Mouse (Mus musculus) adrenal gland, postnatal 36 days (tissue): ENCODE results near the gene Myo10. TPM values are rescaled to one million over a fixed set of nuclear protein-coding genes. Genes with fewer than 3 reads are reported as not detected.

ENCODE experiments used
- DNase-seq, 2 experiments: peaks; one replicate each; pipeline ENCODE4 v3.0.0; 2021; ENCODE audit warnings: mixed read lengths in 1 of 2
- total RNA-seq, 2 experiments: library from RNA; stranded (reverse); gene quantifications; 2 replicates each; pipeline ENCODE4 v1.2.3; 2021

Myo10 gene
- total RNA-seq, 2 experiments from 2014 or later, result 83.3 to 141 TPM

GRCm38 (mm10) chr15:25611178-25611577 is 11.1 kb upstream of the Myo10 start:
- no peak for DNase-seq

GRCm38 (mm10) chr15:25620560-25620959 is 1.8 kb upstream of the Myo10 start:
- DNase-seq, result no peak

- no peak for DNase-seq
Observed at GRCm38 (mm10) chr15:25621351-25622199, 750 bp upstream of the Myo10 start.

- peak; percentile 66 to 79 for DNase-seq
Observed at GRCm38 (mm10) chr15:25622867-25623471, 644 bp downstream of the Myo10 start.

DNA sequence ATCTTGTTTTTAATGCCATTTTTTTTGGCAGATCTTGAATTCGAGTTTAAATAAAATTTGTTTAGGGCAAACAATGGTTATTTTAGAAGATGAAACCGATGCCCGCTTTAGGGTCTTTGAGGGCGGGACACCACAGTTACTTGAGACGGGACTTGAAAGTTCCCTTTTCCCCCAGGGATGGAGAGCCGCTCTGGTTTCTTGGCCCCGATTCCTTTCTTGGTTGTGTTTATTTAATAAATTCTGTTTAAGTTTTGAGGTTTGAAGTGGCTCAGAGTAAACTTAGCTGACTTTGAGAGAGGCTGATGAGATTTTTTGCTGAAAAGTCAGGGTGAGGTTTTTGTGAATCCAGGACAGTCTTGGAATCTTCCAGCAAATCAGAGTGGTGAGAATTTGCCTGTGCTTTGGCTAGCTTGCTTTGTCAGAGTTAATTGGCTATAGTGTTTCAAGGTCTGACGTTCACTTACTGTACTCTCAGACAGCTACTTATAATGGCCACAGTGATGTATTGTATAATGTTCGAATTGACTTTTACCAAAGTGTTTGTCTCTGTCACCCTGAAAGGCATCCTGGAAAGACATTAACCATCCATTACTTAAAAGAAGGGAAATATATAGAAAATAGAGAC is 1.3 kb downstream of the Myo10 start:
- no peak for DNase-seq

DNA sequence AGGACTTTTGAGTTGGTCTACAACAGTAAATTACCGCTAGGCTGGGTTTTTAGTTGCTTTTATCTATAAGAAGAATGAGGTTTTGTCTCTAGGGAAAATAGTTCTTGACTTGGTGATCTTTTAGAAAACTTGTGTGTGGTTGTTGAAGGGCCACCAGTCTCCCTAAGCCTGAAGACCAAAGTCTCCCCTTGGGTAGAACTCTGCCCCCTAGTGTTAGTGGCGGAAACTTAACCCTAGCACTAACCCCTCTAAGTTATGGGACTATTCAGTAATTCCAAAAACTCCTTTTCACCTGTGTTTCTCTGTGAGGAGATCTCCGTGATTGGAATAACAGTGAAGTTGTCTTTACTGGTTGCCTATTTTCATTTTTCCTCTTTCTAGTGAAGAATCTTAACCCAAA is 1.9 kb downstream of the Myo10 start:
- DNase-seq, result peak; percentile 76 to 77

DNA sequence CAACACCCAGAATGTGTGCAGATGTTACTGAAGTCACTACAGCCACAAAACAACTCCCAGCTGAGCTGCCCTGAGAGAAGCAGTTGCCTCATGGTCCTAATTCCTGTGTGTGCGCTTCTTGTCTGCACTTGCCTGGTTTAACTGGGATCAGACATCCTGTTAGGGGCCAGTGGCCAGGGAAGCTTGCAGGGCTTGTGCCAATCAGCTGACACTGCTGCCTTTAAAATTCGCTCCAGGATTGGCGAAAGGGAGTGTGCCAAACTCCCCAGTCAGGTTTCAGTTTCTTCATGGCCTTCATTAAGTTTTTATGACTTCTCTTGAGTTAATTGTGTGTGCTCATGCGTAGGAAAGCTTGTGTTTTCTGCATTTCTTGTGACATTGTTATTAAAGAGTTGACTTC is 3.1 kb downstream of the Myo10 start:
- DNase-seq, result peak; percentile 37

DNA sequence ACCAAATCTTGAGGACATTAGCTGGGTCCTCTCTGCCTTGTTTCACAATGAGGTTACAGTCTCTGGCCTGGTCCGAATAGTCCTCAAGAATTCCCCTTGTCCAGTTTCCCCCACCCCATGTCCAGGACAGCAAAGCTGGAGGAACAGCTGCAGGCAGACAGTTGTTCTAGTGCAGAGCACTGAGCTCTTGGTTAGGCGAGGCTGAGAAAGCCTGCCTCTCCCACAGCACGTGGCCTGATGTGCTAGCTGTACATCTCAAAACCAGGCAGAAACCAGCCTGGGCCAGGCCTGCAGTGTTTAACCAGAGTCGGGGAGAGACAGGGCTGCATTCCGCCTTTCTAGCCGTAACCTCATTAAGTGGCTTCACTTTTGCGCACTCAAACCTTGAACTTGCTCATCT is 4.7 kb downstream of the Myo10 start:
- no peak for DNase-seq

- no peak for DNase-seq
Observed at GRCm38 (mm10) chr15:25628251-25628650, 5.9 kb downstream of the Myo10 start.

- no peak for DNase-seq
Observed at GRCm38 (mm10) chr15:25630716-25631115, 8.4 kb downstream of the Myo10 start.

- no peak for DNase-seq
Observed at GRCm38 (mm10) chr15:25631332-25631731, 9.0 kb downstream of the Myo10 start.

GRCm38 (mm10) chr15:25632902-25633301 is 10.6 kb downstream of the Myo10 start:
- peak; percentile 23 to 42 for DNase-seq

GRCm38 (mm10) chr15:25633674-25634340 is 11.5 kb downstream of the Myo10 start:
- peak; percentile 93 to 94 for DNase-seq

- peak; percentile 84 to 86 for DNase-seq
Observed at GRCm38 (mm10) chr15:25637727-25638126, 15.4 kb downstream of the Myo10 start.

GRCm38 (mm10) chr15:25639217-25639616 is 16.9 kb downstream of the Myo10 start:
- DNase-seq, result no peak

GRCm38 (mm10) chr15:25640840-25641752 is 18.8 kb downstream of the Myo10 start:
- DNase-seq, result peak; percentile 35 to 47

DNA sequence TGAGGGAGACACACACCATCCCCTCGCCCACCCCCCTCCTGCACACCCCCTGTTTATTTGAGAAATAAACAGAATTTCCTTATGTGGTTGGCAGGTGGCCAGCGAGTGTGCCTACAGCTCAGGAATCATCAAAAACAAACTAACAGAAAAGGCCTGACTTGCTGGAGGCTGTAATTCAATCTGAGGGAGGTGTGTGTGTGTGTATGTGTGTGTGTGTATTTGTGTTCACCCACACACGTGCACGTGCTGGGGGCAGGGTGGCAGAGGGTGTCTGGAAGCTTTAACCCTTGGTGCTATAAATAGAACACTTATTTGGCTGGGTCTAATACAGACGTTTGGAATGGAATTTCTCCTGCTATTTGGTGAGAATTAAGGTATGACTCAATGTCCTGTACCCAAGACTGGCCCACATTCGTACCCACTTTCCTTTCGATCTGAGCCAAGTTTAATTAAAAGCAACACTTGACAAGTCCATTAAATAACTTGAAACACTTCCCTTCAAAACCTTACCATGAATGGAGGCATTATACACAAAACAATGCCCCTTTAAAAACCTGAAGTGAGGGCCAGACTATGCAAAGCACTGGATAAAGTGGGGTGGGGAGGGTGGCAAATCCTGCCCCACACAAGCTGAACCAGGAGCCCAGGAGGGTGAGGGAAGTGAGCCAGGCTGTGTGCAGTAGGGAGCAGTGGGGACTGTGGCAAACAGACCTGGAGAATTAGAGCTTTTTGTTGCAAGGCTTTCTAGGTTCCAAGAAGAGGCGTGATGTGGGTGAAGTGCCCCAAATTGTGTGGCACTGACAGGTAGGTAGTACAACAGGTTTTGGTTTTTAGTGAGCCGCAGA is 20.1 kb downstream of the Myo10 start:
- DNase-seq, result peak in 1 of 2 experiments; percentile 11

- DNase-seq, result no peak
Observed at GRCm38 (mm10) chr15:25645862-25646261, 23.5 kb downstream of the Myo10 start.

DNA sequence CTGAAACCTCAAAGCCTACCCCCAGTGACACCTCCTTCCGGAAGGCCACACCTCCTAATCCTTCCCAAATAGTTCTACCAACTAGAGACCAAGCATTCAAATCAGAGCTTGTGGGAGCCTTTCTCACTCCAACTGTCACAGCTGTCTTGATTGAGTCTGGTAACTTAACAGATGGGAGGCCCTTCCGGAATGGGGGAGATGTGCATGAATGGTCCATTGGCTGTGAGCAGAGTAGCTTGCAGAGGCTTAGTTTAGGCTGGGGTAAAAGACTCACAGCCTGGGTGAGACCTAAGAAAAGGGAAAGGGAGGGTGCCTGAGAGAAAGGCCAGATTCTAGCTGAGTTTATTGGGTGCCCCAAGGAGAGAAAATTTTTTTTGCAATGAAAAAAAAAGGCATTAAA is 26.0 kb downstream of the Myo10 start:
- DNase-seq, result no peak

DNA sequence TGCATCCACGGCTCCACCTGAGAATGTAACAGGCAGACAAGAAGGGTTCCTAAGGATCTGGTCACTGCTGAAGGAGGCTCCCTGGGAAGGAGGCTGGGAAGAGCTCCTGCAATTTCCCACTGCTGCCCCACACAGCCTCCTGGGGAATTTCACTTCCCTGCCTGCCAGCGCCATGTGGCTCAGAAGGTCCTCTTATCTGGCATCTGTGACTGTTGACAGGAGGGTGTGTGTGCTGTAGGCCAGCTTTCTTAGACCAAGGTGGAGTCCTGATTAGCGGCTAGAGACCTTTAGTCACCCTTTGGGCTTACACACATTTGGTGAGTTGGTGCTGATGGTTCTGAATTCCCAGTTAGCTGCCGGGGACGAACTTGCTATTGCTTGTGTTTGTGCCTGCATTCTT is 28.0 kb downstream of the Myo10 start:
- DNase-seq, result no peak

DNA sequence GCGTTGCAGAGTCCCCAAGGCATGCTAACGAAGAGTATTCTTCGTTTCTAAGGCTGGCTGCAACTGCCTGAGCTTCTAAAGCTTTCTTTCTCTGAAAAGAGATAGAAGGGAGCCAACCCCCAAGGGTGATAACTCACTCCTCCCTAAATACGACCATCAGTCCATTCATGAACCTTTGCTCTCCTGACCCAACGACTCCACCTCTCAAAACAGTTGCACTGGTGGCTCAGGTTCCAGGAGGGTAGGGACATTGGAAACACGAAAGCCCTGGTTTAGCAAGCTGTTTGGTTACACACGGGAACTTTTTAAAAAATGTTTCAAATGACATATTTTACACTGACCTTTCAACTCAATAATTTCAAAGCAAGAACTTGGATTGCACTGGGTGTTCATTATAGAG is 29.5 kb downstream of the Myo10 start:
- no peak for DNase-seq
